Mouse (Mus musculus) cortical plate, adult 2 months (tissue): ENCODE data around the gene Arhgap6.

ENCODE experiments used
- CTCF ChIP-seq: fragments of 200-500 bp; IDR thresholded peaks from 2 replicates; pipeline ENCODE4 v1.5.1; 2011; ENCODE audit warnings: mild to moderate bottlenecking, control low read depth, low read length; ENCODE audit not compliant: insufficient read depth; ENCODE audit errors: extremely low read depth
- POLR2A ChIP-seq: fragments of 200-500 bp; IDR thresholded peaks from 2 replicates; pipeline ENCODE4 v1.6.1; 2011; ENCODE audit warnings: mild to moderate bottlenecking, low read length, control low read depth; ENCODE audit not compliant: insufficient read depth; ENCODE audit errors: extremely low read depth

DNA sequence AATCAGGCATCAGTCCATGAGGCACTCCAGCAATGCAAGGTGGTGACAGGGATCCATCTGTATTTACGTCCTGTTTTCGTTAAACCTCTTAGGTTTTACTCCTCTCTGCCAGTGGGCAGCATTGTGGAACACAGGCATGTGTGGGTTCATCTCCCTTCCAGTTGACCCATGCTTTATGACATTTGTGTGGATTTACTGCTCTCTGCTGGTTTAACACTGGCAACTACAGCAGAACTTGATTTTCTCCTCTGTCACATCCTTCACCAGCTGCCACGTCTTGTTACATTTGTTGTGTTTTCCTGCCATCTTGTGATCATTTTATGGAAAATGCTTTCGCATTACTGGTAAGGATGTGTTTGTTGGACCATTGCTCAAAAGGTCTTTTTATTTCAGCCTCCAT lies 504.7 kb downstream of the Arhgap6 start:
- TF ChIP-seq POLR2A (no peak), CTCF (peak; percentile 60; the same call in 1 of the 2 replicates)
